Mouse (Mus musculus) layer of hippocampus, postnatal 14 days (tissue): Measurements from ENCODE around the gene Ccdc27. TPM values are rescaled to one million over a fixed set of nuclear protein-coding genes. Genes with fewer than 3 reads are reported as not detected.

Experiments used
- DNase-seq, 2 experiments: peaks; one replicate each; pipeline ENCODE4 v3.0.0; 2021 to 2022; ENCODE audit warnings: low spot score in 2 of 2, mixed read lengths in 1 of 2
- total RNA-seq, 2 experiments: library from RNA; stranded (reverse); gene quantifications; 2 replicates each; pipeline ENCODE4 v1.2.3; 2021

Ccdc27 gene
- total RNA-seq, 2 experiments from 2014 or later = 1.0 to 1.7 TPM

GRCm38 (mm10) chr4:154025641-154026440 lies 16.6 kb downstream of the Ccdc27 start, which contains the start of gene Smim1:
Gene Smim1 (minus strand): TSS chr4:154026230.
- peak in 1 of 2 experiments; percentile 57 for DNase-seq

GRCm38 (mm10) chr4:154024729-154025521 lies 17.6 kb downstream of the Ccdc27 start:
- DNase-seq = no peak

GRCm38 (mm10) chr4:154023754-154024601 lies 18.5 kb downstream of the Ccdc27 start:
- no peak for DNase-seq

- DNase-seq = no peak
Measured at GRCm38 (mm10) chr4:154022844-154023243, 19.6 kb downstream of the Ccdc27 start.

- DNase-seq = peak in 1 of 2 experiments; percentile 49
Measured at GRCm38 (mm10) chr4:154022407-154022806, 20.1 kb downstream of the Ccdc27 start.

GRCm38 (mm10) chr4:154021432-154021831 lies 21.0 kb downstream of the Ccdc27 start:
- no peak for DNase-seq

GRCm38 (mm10) chr4:154019571-154019970 lies 22.9 kb downstream of the Ccdc27 start:
- DNase-seq = no peak

GRCm38 (mm10) chr4:154015476-154015875 lies 27.0 kb downstream of the Ccdc27 start:
- DNase-seq = no peak

GRCm38 (mm10) chr4:154012132-154012882 lies 30.2 kb downstream of the Ccdc27 start:
- no peak for DNase-seq

- DNase-seq = peak; percentile 79 to 88
Measured at GRCm38 (mm10) chr4:154011646-154012089, 30.8 kb downstream of the Ccdc27 start, which contains the start of gene Lrrc47. Gene Lrrc47 (plus strand): TSS chr4:154011731.

- no peak for DNase-seq
Measured at GRCm38 (mm10) chr4:154010907-154011645, 31.4 kb downstream of the Ccdc27 start.

- DNase-seq = no peak
Measured at GRCm38 (mm10) chr4:154007759-154008158, 34.7 kb downstream of the Ccdc27 start.

GRCm38 (mm10) chr4:154006264-154006663 lies 36.2 kb downstream of the Ccdc27 start:
- no peak for DNase-seq

GRCm38 (mm10) chr4:154005488-154005887 lies 37.0 kb downstream of the Ccdc27 start:
- DNase-seq = no peak

GRCm38 (mm10) chr4:153993505-153993904 lies 49.0 kb downstream of the Ccdc27 start:
- no peak for DNase-seq

- DNase-seq = no peak
Measured at GRCm38 (mm10) chr4:153992715-153993114, 49.8 kb downstream of the Ccdc27 start.

GRCm38 (mm10) chr4:153980470-153980869 lies 62.0 kb downstream of the Ccdc27 start:
- DNase-seq = no peak

- DNase-seq = no peak
Measured at GRCm38 (mm10) chr4:153979243-153979642, 63.2 kb downstream of the Ccdc27 start.
